Mouse (Mus musculus) adrenal gland, postnatal 14 days (tissue): ENCODE data around the gene Dlec1. TPM values are rescaled to one million over a fixed set of nuclear protein-coding genes. Genes with fewer than 3 reads are reported as not detected.

Source experiments
- DNase-seq: peaks from one replicate; pipeline ENCODE4 v3.0.0; 2021; ENCODE audit warnings: mixed read lengths
- total RNA-seq: library from RNA; stranded (reverse); gene quantifications from 2 replicates; pipeline ENCODE4 v1.2.3, GENCODE M21; 2021

Dlec1 gene
- total RNA-seq, 1 experiment from 2014 or later, result 1.7 TPM

DNA sequence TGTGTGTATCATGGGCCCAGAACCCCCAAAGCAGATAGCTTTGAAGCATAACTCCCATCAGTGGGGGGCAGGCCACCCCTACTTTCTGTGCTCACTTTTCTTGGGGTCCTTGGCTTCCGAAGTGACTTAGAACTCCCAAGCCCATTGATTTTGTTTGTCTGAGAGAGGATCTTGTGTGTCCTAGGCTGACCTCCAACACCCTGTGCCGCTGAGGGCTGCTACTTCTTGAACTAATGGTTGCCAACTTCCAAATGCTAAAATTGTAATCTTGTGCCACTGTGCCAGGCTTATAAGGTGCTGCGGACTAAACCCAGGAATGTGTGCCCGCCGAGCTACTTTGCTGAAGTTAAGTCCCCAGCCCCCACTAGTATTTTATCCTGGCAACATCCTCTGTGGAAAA, 11.8 kb upstream of the Dlec1 start:
- DNase-seq, result no peak

DNA sequence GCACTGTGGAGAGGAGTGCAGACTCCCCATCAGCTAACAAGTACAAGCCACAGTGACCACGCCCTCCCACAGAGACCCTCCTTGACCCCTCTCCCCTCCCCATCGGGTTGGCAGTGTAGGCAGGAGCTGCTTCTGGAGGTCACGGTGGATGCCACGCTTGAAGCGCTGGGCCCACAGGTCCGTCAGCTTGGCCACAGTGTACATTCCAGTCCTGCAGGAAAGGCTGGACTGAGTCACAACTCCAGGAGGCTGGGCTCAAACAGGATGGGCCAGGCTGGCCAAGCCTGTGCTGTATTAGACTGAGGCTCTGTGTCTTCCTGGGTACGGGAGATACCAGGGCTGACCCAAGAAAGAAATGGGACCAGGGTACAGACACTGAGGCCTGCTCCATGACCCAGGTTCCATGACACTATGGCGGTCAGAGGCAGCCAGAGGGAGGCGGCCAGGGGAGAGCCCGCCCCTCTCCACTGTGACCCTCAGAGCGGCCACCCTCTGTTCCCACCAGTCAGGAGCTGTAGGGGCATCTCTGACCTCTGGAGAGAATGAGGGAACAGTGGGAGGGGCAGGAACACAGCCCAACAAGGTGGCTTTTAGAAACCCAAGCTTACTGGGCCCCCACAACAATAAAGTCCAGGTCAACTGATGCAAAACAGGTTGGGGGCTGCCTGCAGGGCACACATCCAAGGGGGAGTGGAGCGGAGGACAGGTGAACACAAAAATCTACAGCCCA, 10.5 kb upstream of the Dlec1 start:
- no peak for DNase-seq

DNA sequence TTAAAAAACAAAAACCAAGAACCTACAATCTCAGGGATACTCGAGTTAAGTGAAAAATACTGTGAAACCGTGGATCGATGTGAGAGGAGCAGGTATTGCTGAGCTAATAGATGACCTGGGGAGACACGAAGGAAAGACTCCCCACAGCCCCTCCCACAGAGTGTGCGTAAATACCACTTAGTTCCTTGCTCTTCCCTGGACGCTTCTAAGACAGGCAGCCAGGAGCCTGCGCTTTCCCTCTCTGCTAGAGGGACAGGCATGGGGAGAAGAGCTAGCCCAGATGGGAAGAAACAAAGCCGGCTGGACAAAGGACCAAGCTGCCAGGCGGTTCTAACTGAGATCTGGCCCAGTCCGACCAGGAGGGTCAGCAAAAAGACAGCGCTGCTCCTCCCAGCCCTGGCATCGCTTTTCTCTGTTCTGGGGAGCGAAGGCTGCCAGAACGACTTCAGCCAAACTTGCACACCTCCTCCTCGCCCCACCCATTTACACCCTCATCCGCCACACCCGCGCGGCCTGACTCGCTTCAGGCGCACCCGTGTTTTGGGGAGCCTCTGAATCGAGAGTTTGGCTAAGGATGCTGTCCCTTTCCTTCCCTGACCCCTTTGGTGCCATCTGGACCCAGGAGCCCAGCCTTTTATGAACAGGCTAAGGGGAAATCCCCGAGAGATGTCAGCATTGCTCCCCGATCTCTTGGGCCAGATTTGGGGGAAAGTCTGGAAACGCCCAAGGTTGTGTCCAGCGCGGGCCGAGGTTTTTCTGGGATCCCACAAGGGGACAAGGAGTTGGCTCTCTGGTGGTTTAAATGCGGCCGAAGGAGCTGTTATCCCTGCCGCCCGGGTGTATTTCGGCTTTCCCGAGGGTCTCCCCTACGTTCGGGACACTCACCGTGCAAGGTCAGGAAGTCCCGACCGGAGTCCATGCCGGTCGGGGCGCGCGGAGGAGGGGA, 9.5 kb upstream of the Dlec1 start:
- peak; percentile 59 for DNase-seq

DNA sequence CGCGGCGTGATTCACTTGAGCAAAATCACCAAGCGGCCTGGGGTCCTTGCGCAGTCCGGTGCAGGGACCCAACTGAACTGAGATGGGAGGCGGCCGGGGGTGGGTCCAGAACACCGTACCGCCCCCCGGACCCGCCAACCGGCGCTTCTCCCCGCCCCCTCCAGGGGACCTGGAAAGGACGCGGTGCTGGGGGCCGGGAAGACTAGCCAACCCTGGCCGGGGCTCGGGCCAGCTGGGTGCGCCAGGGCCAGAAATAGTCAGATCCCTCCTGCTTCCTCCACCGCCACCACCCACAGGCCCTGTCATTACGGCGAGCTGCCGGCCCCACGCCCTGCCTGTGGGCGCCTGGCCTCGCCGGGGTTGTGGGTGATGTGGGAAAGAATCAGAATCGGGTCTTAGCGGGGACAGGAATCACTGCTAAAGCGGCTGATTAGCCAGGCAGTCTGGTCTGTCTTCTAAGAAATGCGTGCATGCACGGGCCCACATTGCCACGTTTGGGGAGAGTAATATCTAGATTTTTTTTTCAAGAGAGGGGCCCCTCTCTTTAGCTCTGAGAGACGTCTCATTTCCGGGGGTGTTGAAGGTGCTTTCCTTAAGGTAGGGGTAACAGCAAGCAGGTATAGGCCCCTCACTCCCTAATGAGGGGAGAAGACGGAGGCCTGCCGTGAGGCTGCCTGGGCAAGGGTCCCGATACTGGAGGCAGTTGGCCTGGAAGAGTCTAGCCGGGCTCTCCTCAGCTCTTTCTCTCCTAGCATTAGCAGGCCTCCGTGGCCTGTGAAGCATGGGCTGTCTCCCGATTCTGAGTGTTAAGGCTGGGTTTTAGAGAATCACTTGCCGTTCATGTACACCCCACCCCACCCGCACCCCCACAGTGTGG, 8.6 kb upstream of the Dlec1 start, which contains the start of gene Plcd1:
Plcd1 (minus strand) TSS at position 84 of the 877 bp plus-strand sequence.
- DNase-seq, result peak; percentile 94

DNA sequence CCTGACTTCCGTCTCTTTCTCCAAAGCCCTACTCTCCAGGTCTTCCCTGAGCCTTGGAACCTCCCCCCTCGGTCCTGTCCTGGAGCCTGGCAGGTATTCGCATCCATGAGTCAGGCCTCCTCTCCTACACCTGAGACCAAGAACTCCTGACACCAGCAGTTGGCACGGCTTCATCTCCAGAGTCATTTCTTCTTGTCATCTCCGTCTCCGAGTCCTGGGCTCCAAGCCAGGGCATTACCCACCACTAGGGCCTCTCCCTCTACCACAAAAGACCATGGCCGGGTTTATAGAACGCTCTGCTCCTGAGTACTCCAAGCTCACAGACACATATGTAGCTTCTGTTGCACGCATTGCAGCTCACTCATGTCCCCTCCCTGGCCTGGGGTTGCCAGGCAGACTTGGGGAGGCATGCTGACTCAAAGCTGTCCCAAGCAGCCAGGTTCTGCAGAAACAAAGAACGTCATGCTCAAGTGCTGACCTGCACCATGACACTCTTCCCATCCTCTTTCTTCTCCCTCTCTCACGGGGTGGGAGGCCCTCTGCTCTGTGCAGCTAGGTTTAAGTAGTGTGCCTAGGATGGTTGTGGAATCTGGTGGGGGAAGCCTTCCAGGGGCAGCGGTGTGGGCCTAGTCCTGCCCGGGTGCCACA, 7.7 kb upstream of the Dlec1 start:
- no peak for DNase-seq

DNA sequence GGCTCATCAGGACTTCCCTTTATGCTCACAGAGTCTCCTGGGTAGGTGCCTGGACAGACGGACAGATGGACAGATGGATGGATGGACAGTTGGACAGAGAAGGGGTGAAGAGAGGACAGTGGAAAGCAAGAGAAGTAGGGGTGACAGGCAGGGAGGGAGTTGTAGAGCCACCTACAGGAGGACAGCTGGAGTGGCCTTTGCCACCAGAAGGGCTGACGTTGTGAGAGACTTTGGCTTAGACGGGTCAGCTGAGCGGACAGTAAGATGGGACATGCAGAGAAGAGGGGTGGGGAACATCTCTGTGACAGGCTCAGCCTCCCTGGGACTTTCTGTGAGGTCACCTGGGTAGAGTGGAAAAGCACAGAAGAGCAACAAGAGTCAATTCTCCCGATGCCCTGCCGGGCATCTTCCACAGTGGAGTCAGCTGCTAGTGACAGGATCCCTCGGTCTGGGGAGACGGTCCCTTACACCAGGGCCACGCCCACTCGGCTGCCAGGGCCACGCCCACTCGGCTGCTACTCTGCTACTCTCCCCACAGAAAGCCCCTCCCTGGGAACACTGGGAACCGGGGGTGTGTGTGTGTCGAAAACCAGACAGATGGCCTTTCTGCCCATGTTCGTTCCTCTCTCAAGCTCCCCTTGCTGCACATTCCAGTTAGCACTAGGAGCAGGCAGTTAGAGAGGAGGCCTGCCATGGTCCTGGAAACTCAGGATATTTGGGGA, 1.9 kb upstream of the Dlec1 start:
- DNase-seq, result peak; percentile 53

DNA sequence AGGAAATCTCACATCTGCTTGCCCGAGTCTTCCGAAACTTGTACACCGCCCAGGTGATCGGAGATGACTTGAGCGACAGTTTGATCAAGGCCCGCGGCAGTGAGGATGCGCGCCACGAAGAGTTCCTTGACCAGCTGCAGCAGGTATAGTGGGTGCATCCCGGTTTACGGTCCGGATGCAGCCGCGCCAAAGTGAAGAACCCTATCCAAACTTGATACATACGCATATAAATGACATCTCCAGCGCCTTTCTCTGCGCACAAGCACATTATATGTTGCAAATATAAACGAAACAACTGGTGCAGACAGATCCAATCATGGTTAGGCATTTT, 470 bp downstream of the Dlec1 start:
- no peak for DNase-seq

DNA sequence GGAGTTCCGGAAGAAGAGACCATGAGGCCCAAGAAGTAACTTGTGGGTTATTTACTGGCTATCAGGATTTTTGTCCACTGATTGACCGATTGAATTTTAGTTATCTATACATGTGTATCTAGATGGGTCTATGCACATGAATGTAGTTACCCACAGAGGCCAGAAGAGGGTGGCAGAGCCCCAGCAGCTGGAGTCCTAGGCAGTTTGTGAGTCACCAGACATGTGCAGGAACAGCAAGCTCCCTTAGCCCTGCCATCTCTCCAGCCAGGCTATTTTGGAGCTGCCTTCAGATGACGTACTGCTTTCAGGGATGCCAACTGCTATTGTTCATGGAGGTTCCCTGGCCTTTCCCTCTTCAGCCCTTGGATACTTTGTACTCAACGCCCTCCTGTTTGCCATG, 5.3 kb downstream of the Dlec1 start:
- DNase-seq, result peak; percentile 63

DNA sequence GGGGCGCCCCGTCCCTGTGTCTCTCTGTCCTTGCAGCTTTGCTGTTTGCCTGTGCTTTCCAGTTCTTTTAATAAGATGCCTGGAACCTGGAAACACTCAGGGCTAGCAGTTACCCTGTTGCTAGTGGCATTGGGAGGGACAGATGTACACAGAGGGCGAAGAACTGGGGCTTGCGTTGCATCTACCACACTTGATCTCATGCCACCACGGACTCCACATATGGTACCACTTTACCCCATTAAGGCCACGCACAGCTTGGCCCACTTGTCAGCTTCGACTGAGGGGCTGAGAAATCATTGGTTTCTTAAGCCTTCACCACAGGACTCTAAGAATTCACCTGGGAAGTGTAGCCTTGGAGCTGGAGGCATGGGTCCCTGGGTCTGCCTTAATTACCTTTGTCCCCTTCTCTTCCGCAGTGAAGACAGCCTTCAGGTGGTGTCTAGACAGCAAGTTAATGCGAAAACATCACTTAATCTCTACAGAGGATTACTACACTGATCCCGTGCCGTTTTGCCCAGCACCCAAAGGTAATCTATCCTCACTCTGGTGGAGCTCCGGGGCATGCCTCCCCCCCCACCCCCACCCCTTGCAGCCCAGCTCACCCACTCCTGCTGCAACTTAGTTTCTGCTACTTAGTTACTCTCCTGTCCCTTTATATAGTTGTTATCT, 7.5 kb downstream of the Dlec1 start:
- no peak for DNase-seq

DNA sequence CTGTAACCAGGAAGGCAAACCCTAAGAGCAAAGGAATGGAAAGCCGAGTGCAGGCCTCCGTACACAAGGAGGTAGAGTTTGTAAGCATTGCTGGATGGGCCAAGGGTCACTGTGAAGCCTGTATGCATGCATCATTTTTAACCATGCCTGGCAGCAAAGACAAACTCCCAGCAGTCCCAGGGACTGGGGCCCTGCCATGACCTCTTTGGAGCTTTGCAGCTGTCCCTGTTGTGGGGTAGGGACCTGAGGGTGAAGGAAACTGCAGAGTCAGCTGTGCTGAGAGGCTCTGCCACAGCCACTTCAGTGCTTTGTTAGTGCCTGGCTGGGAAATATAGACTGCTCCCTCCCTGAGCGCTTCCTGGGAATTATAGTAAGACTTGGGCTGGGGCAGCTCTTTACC, 8.4 kb downstream of the Dlec1 start:
- DNase-seq, result peak; percentile 30

DNA sequence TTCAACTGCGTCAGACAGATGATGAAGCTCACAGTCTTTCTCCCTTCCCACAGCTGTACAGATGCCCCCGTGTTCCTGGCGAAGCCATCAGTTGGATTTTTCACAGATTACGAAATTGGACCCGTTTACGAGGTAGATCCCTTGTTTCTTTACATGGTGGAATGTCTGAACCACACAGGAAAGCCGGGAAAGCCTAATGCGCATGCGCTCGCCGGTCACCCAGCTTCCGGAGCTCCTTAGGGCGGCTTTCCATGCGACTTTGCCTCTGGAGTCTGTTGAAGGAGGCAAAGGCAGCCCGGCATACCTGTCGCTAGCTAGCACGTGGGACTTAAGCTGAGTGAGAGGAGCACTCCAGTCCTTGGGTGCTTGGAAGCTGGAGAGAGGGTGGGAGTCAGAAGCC, 12.6 kb downstream of the Dlec1 start:
- DNase-seq, result no peak

DNA sequence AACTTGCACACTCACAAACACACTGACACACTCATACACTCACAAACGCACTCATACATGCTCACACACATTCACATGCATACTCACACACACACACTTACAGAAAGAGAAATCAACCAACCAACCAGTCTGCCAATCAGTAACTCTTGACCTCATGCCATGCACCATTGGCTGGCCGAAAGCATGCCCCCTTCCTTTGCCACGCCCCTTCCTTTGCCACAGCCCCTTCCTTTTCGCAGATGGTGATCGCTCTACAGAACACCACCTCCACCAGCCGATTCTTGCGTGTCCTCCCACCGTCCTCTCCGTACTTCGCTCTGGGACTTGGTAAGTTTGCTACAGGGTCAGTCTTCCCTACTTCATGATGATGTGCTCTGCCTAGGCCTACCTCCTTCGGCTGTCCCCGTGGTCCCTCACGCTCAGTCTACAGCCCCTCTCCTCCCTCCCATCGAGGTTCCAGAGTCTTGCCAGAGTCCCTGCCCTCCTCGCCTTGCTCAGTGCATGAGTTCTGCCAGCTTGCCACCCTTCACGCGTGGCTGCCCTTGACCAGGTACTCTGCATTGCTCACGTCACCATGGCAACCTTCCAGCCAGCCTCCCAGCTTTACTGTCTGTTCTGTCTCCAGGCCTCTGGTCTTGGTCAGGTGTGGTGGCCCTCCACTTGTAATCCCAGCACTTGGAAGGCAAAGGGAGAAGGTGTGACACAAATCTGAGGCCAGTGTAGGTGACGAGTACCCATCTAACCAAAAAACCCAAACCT, 17.3 kb downstream of the Dlec1 start:
- no peak for DNase-seq

DNA sequence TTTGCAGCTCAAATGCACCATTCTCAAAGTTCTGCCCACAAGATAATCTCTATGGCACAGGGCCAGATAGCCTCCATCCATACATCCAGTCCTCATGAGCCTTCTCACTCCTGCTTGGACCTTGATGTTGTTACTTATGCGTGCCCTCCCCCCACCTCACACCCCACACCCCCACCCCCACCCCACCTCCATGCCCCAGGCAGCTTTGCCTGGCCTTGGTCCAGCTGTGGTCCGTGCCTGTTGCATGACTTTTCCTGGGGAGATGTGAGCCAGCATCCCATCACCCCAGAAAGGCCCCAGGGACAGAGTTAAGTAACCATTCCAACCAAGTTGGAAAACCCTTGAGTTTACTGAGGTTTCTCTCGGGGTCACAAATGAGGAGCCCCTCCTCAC, 17.9 kb downstream of the Dlec1 start:
- no peak for DNase-seq

DNA sequence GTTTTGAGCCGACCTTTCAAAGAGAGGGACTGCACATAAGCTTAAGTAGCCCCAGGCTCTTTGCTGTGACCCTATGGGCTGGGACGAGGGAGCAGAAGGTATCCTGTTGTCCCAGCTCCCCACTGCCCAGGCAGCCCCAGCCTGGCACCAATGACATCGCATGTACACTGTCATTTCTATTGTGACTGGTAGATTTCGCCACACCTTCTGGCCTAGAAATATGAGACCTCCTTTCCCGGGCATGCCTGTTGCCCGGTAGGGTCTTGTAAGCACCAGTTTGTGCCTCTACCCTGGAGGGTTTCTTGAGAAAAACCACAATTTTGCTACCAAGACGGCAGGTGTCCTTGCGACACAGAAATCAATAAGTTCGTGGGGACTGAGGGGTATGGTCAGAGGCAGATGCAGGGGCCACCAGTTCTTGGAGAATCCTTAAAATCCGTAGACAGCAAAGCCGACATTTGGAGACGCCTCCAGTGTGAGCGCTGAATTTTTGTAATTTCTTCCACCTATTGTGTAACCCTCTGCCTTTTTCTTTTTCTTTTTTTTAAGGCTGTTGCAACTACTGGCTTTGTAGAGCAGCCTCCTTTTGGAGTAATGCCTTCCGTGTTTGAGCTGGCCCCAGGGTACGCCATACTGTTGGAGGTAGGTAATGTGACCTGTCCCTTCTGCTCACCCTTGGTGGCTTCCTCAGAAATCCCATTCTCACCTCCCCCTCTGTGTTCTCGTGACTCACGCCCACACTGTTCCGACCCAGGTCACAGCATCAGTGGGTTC, 20.5 kb downstream of the Dlec1 start:
- no peak for DNase-seq

DNA sequence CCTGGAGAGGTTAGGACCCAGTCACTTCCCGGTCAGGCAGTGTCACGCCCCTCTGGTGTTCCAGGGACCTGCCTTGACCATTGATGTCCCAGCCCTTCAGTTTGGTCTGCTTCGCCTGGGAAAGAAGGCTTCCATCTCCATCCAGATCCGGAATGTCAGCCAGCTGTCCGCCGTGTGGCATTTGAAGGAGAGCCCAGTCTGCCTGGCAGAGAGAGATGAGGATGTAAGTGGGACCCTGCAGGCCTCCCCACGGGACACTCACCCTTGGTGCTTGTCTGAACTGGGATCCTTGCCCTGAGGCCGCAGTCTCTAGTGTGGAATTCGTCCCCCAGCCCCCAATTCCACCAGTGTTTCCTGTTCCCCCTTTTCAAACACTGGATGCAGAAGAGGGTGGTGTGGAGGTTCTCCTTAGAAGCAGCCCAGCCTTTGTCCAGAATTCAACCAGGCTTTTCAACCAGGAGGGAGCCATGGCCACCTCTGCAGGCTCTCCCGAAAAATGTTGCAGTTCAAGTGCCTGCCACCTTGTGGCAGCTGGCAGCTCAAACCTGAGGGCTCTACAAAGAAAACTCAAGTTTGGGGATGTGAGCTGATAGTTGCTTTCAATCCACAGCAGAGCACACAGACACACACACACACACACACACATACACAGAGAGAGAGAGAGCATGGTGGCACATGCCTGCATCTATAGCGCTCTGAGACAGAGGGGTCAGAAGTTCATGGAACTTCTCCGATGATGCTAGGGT, 26.3 kb downstream of the Dlec1 start:
- no peak for DNase-seq

DNA sequence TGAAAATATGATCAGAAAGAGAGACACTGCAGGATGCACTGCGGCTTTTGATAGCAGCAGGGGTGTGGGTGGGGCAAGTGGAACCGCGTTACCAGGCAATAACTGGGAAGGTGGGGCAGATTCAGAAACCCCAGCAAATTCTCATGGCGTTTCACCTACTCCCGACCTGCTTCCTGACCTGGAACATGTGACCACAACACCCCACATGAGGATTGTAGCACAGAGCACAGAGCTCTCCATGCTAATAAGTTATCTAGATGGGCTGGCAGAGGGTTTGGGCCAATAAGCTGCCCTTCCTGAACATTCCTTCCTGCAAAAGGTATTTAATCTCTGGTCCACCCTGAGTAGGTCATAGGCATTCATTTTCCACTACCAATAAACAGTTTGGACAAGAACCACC, 28.4 kb downstream of the Dlec1 start:
- DNase-seq, result no peak

DNA sequence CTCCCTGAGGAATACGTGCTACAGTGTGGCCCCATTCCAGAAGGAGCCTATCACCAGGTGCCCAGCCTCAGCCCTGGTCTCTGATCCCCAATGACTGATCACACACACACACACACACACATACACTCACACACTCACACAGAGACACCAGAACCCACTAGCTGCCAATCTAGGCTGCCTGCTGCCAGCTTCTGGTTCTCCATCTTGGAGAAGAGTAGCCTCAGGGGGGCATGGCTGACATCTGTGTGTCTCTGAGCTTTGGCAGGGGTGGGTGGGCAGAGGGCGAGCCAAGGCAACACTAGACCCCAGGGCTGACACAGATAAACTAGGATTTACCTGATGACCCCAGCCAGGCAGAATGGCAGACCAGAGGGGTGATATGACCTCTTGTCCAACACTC, 36.6 kb downstream of the Dlec1 start:
- no peak for DNase-seq

DNA sequence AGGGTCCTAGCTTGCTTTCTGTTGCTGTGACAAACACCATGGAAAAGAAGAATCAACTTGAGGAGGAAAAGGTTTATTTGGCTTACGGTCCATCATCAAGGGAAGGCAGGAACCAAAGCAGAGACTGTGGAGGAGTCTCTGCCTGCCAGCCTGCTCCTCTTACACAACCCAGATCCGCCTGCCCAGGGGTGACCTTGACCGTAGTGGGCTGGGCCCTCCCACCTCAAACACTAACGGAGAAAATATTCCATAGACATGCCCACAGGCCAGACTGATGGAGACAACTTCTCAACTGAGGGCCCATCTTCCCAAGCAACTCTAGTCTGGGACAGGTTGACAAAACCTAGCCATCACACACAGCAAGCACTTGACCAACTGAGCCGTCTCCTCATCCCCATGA, 39.8 kb downstream of the Dlec1 start:
- DNase-seq, result peak; percentile 33
